8 mouse cellular contexts compared by ENCODE assay signal in the genomic region with DNA sequence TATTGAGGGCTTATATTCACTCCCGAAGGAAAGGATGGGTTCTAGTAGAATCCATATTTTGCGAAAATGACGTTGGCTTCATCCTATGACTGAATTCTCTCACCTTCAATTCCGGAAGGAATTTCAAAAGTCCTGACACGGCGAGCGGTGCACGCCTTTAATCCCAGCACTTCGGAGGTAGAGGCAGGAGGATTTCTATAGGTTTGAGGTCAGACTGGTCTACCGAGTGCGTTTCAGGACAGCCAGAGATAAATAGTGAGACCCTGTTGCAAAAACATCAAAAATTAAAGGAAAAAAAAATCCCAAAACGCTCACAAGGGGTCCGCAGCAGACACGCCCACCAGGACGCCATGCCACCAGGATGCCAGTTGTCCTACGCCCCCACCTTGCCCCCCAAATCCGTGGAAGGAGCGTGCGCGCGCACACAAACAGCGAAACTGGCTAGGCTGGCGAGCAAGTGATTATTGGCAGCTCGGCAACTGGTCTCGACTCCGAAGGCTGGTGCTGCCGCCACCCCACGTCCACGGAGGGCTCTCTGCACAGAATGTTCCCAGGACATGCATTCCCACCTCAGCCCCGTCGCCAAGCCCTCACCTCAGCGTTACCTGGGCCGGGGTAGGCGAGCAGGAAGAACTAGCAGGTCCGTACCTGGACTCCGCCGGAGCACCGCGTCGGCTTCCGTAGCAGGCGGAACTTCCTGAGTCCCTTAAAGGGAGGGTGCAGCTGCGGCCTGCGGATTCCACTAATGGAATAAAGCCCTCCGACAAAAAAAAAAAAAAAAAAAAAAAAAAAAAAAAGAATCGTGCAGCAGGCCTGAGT. TPM values are rescaled to one million over a fixed set of nuclear protein-coding genes. Genes with fewer than 3 reads are reported as not detected.
DNase-seq lines count a peak whose midpoint lies in the region; ATAC-seq lines count a peak whose summit lies in the region.

Mtif3 (minus strand) TSS at position 683 of the 819 bp plus-strand sequence.

- peaks cover 11% of the 10 kb centered on the region; the same call in 1 of the 2 replicates for H3K4me1 ChIP-seq in brown adipose tissue, adult 24 weeks (ENCODE audit: control insufficient read depth, insufficient read depth, insufficient read length, low read length)
- peaks cover 11% of the 10 kb centered on the region for H3K4me1 ChIP-seq in heart, embryonic 13.5 days
- peaks cover 16% of the 10 kb centered on the region for H3K4me1 ChIP-seq in liver, embryonic 13.5 days (replicated peaks)
- peaks cover 4% of the 10 kb centered on the region for H3K4me1 ChIP-seq in stomach, embryonic 16.5 days (ENCODE audit: control insufficient read depth, insufficient read depth, low read length)

- H3K4me3 ChIP-seq in brown adipose tissue, adult 24 weeks (ENCODE audit: insufficient read depth, low read depth, low read length) = peak within 1 kb of the TSS; percentile 97
- peak within 1 kb of the TSS; percentile 99 for H3K4me3 ChIP-seq in heart, embryonic 13.5 days
- peak within 1 kb of the TSS; percentile 87 for H3K4me3 ChIP-seq in liver, embryonic 13.5 days (replicated peaks)
- peak within 1 kb of the TSS; percentile 78 for H3K4me3 ChIP-seq in stomach, embryonic 16.5 days (replicated peaks; ENCODE audit: low read length)

- peak; percentile 92 for DNase-seq in CD4-positive, CD25-positive, alpha-beta regulatory T cell, adult 2 months (ENCODE audit: low read depth, low spot score)
- DNase-seq in fat pad, adult 2 months (ENCODE audit: extremely low read depth, low read depth, low spot score) = peak; percentile 49
- DNase-seq in kidney, postnatal 14 days = peak; percentile 90
- DNase-seq in liver, embryonic 13.5 days = peak; percentile 76
- DNase-seq in neural tube, embryonic 10.5 days (ENCODE audit: extremely low spot score, low spot score) = peak; percentile 88

- H3K36me3 ChIP-seq in heart, embryonic 13.5 days = peaks cover 25% of the 10 kb centered on the region
- peaks cover 16% of the 10 kb centered on the region for H3K36me3 ChIP-seq in liver, embryonic 13.5 days
- peaks cover 2% of the 10 kb centered on the region; the same call in 1 of the 2 replicates for H3K36me3 ChIP-seq in stomach, embryonic 16.5 days (ENCODE audit: control insufficient read depth, insufficient read depth, low read length)

- no peaks in the 10 kb centered on the region for H3K9me3 ChIP-seq in heart, embryonic 13.5 days
- H3K9me3 ChIP-seq in liver, embryonic 13.5 days (replicated peaks) = no peaks in the 10 kb centered on the region
- no peaks in the 10 kb centered on the region for H3K9me3 ChIP-seq in stomach, embryonic 16.5 days (replicated peaks; ENCODE audit: control insufficient read depth, low read length)

- no peak for ATAC-seq in heart, embryonic 13.5 days (ENCODE audit: extremely low read depth, insufficient number of reproducible peaks, low FRiP score, low TSS enrichment)
- ATAC-seq in liver, embryonic 13.5 days (ENCODE audit: low read depth) = peak; percentile 81
- peak; percentile 82 for ATAC-seq in stomach, embryonic 16.5 days (ENCODE audit: insufficient read depth, low FRiP score)

- peak within 1 kb of the TSS; percentile 74 for H3K27ac ChIP-seq in brown adipose tissue, adult 24 weeks (replicated peaks; ENCODE audit: low read depth, low read length)
- peak within 1 kb of the TSS; percentile 63; the same call in 1 of the 2 replicates for H3K27ac ChIP-seq in heart, embryonic 13.5 days (replicated peaks)
- peak within 1 kb of the TSS; percentile 55; the same call in 1 of the 2 replicates for H3K27ac ChIP-seq in liver, embryonic 13.5 days
- H3K27ac ChIP-seq in stomach, embryonic 16.5 days (ENCODE audit: low read length) = peak within 1 kb of the TSS; percentile 46

- H3K9ac ChIP-seq in heart, embryonic 13.5 days = peak within 1 kb of the TSS; percentile 91
- H3K9ac ChIP-seq in liver, embryonic 13.5 days = peak within 1 kb of the TSS; percentile 84
- peak within 1 kb of the TSS; percentile 81 for H3K9ac ChIP-seq in stomach, embryonic 16.5 days (ENCODE audit: low read length)

- peak within 1 kb of the TSS; percentile 86 for H3K4me2 ChIP-seq in heart, embryonic 13.5 days
- peak within 1 kb of the TSS; percentile 84 for H3K4me2 ChIP-seq in liver, embryonic 13.5 days
- H3K4me2 ChIP-seq in stomach, embryonic 16.5 days (ENCODE audit: low read depth, low read length) = peak within 1 kb of the TSS; percentile 63

- WGBS in heart, embryonic 13.5 days = 1% methylated on average over 46 of the region's 46 CpGs
- WGBS in liver, embryonic 13.5 days (ENCODE audit: insufficient replicate concordance) = 1% methylated on average over 46 of the region's 46 CpGs
- WGBS in stomach, embryonic 16.5 days = 1% methylated on average over 46 of the region's 46 CpGs

- no peaks in the 10 kb centered on the region for H3K27me3 ChIP-seq in heart, embryonic 13.5 days (replicated peaks)
- H3K27me3 ChIP-seq in liver, embryonic 13.5 days = no peaks in the 10 kb centered on the region
- H3K27me3 ChIP-seq in stomach, embryonic 16.5 days (ENCODE audit: control insufficient read depth, insufficient read depth, low read length) = no peaks in the 10 kb centered on the region

RNA-seq across cellular contexts. Expression of gene Mtif3, which starts in this region (rescaled TPM):
- polyA plus RNA-seq in brown adipose tissue, adult 24 weeks (2012; ENCODE audit: insufficient read depth, insufficient read length, missing spikeins) = 29.5 and 36.3 TPM in 2 replicates
- polyA plus RNA-seq in heart, embryonic 13.5 days (2015; fragmentation: Nextera tagmentation; extraction: Ambion mirVana) = 20.5 and 22.7 TPM in 2 replicates
- 14.7 and 15.3 TPM in 2 replicates for polyA plus RNA-seq in liver, embryonic 13.5 days (2015; fragmentation: Nextera tagmentation; extraction: Ambion mirVana)
- 24.3 and 29.0 TPM in 2 replicates for polyA plus RNA-seq in stomach, embryonic 16.5 days (2015; fragmentation: Nextera tagmentation; extraction: Ambion mirVana)
